In genomic region chr9:55430133-55430532, GRCm38 (mm10) we compare ENCODE assay signal across 8 mouse cellular contexts.
DNase-seq lines count a peak whose midpoint lies in the region; ATAC-seq lines count a peak whose summit lies in the region.

No protein-coding gene starts in this region.

- H3K9me3 ChIP-seq in midbrain, embryonic 11.5 days (ENCODE audit: control insufficient read depth, low read length) = no peaks in the 10 kb centered on the region
- H3K9me3 ChIP-seq in midbrain, embryonic 10.5 days (replicated peaks) = no peaks in the 10 kb centered on the region
- H3K9me3 ChIP-seq in heart, embryonic 16.5 days (replicated peaks; ENCODE audit: control insufficient read depth, low read length) = no peaks in the 10 kb centered on the region
- no peaks in the 10 kb centered on the region for H3K9me3 ChIP-seq in midbrain, embryonic 16.5 days (replicated peaks; ENCODE audit: control insufficient read depth, low read length, poor library complexity, severe bottlenecking)

- no peaks in the 10 kb centered on the region for H3K36me3 ChIP-seq in midbrain, embryonic 11.5 days (ENCODE audit: control insufficient read depth, insufficient read depth, low read length)
- no peaks in the 10 kb centered on the region for H3K36me3 ChIP-seq in midbrain, embryonic 10.5 days
- H3K36me3 ChIP-seq in heart, embryonic 16.5 days (ENCODE audit: control insufficient read depth, insufficient read depth) = no peaks in the 10 kb centered on the region
- H3K36me3 ChIP-seq in midbrain, embryonic 16.5 days (ENCODE audit: control insufficient read depth, insufficient read depth, low read length) = no peaks in the 10 kb centered on the region

- H3K4me1 ChIP-seq in midbrain, embryonic 11.5 days (ENCODE audit: control insufficient read depth, insufficient read depth, low read length) = no peaks in the 10 kb centered on the region
- H3K4me1 ChIP-seq in midbrain, embryonic 10.5 days = peaks cover 34% of the 10 kb centered on the region
- H3K4me1 ChIP-seq in heart, embryonic 16.5 days (ENCODE audit: control insufficient read depth, insufficient read depth, low read length) = peaks cover 2% of the 10 kb centered on the region; the same call in 1 of the 2 replicates
- peaks cover 2% of the 10 kb centered on the region; the same call in 1 of the 2 replicates for H3K4me1 ChIP-seq in midbrain, embryonic 16.5 days (ENCODE audit: control insufficient read depth, insufficient read depth, low read length)

- DNase-seq in midbrain, embryonic 11.5 days (ENCODE audit: low spot score, missing footprints) = peak; percentile 81
- no peak for DNase-seq in midbrain, embryonic 10.5 days (ENCODE audit: low spot score)
- peak; percentile 57 for DNase-seq in large intestine, adult 2 months (ENCODE audit: low read depth, low spot score)
- no peak for DNase-seq in gastrocnemius, postnatal 14 days
- no peak for DNase-seq in c-Kit-positive CD71-positive TER-119-positive erythroid progenitor cells, embryonic 14.5 days (ENCODE audit: low spot score)

- intact Hi-C loops in gastrocnemius, postnatal 14 days (cut with DNase I; ENCODE audit: low total_unique reads) = loop anchor here (5.0 kb wide), 1 partner anchor 102 kb away; no protein-coding TSS in a partner anchor

- H3K9ac ChIP-seq in midbrain, embryonic 11.5 days (ENCODE audit: low read length) = no peak overlapping the region
- peak overlapping the region; percentile 23; the same call in 1 of the 2 replicates for H3K9ac ChIP-seq in heart, embryonic 16.5 days (ENCODE audit: low read length)
- peak overlapping the region; percentile 51; the same call in 1 of the 2 replicates for H3K9ac ChIP-seq in midbrain, embryonic 16.5 days (ENCODE audit: low read depth, low read length)

- no peak overlapping the region for H3K4me3 ChIP-seq in midbrain, embryonic 11.5 days (ENCODE audit: low read depth, low read length)
- no peak overlapping the region for H3K4me3 ChIP-seq in midbrain, embryonic 10.5 days
- H3K4me3 ChIP-seq in heart, embryonic 16.5 days (ENCODE audit: low read length) = peak overlapping the region; percentile 22
- peak overlapping the region; percentile 19; the same call in 1 of the 2 replicates for H3K4me3 ChIP-seq in midbrain, embryonic 16.5 days (ENCODE audit: low read depth, low read length)

- no peak overlapping the region for H3K4me2 ChIP-seq in midbrain, embryonic 11.5 days
- peak overlapping the region; percentile 42; the same call in 1 of the 2 replicates for H3K4me2 ChIP-seq in heart, embryonic 16.5 days (ENCODE audit: low read depth, low read length)
- peak overlapping the region; percentile 34 for H3K4me2 ChIP-seq in midbrain, embryonic 16.5 days (ENCODE audit: low read length)

- no peak for ATAC-seq in midbrain, embryonic 11.5 days (ENCODE audit: low FRiP score)
- no peak for ATAC-seq in heart, embryonic 16.5 days (replicated peaks; ENCODE audit: extremely low read depth, insufficient read depth, low FRiP score)
- peak; percentile 33; the same call in 1 of the 2 replicates for ATAC-seq in midbrain, embryonic 16.5 days
- ATAC-seq in erythroid progenitor cell, adult 5-6 weeks (replicated peaks; ENCODE audit: low FRiP score, poor library complexity, severe bottlenecking) = no peak

- H3K27me3 ChIP-seq in midbrain, embryonic 11.5 days (ENCODE audit: control insufficient read depth, insufficient read depth, low read length) = 0 out of 2 replicates have a peak, but pooled peaks cover 4% of the 10 kb centered on the region
- peaks cover 23% of the 10 kb centered on the region for H3K27me3 ChIP-seq in midbrain, embryonic 10.5 days (ENCODE audit: low read depth, poor library complexity, severe bottlenecking)
- peaks cover 8% of the 10 kb centered on the region for H3K27me3 ChIP-seq in heart, embryonic 16.5 days (ENCODE audit: control insufficient read depth, insufficient read depth, low read length)
- no peaks in the 10 kb centered on the region for H3K27me3 ChIP-seq in midbrain, embryonic 16.5 days (ENCODE audit: control insufficient read depth, insufficient read depth, low read depth, low read length)

- 29% methylated on average over 20 of the region's 20 CpGs for WGBS in midbrain, embryonic 11.5 days
- WGBS in midbrain, embryonic 10.5 days = 23% methylated on average over 20 of the region's 20 CpGs
- WGBS in heart, embryonic 16.5 days = 14% methylated on average over 20 of the region's 20 CpGs
- 29% methylated on average over 20 of the region's 20 CpGs for WGBS in large intestine, adult 2 months
- 26% methylated on average over 20 of the region's 20 CpGs for WGBS in midbrain, embryonic 16.5 days

- no peak overlapping the region for H3K27ac ChIP-seq in midbrain, embryonic 11.5 days (ENCODE audit: low read depth, low read length)
- H3K27ac ChIP-seq in midbrain, embryonic 10.5 days (replicated peaks) = no peak overlapping the region
- no peak overlapping the region for H3K27ac ChIP-seq in heart, embryonic 16.5 days (ENCODE audit: low read length)
- H3K27ac ChIP-seq in midbrain, embryonic 16.5 days (ENCODE audit: low read length) = no peak overlapping the region

Comparison
In these comparisons a context has a peak if more than half of its experiments do, and no peak if none do; other contexts are left out.
1. DNase-seq: peak in midbrain, embryonic 11.5 days (single experiment) and large intestine, adult 2 months (single experiment); none in midbrain, embryonic 10.5 days (single experiment), gastrocnemius, postnatal 14 days (single experiment) and c-Kit-positive CD71-positive TER-119-positive erythroid progenitor cells, embryonic 14.5 days (single experiment).
2. H3K4me3 ChIP-seq: peak in heart, embryonic 16.5 days (single experiment) and midbrain, embryonic 16.5 days (single experiment); none in midbrain, embryonic 11.5 days (single experiment) and midbrain, embryonic 10.5 days (single experiment).